Mouse (Mus musculus) ES-E14 (cell line): ENCODE results near the gene Nrg4. TPM values are rescaled to one million over a fixed set of nuclear protein-coding genes. Genes with fewer than 3 reads are reported as not detected.

Source experiments
- DNase-seq: peaks from one replicate; pipeline ENCODE4 v3.0.0-alpha.2; 2013; ENCODE audit warnings: low read depth, low spot score
- H3K27ac ChIP-seq: 2 replicates; pipeline ENCODE4 v1.5.1; 2012; ENCODE audit warnings: low read depth, mild to moderate bottlenecking, low read length, moderate library complexity, mixed read lengths; ENCODE audit not compliant: poor library complexity, insufficient read depth, severe bottlenecking
- H3K36me3 ChIP-seq: 2 replicates; pipeline ENCODE4 v1.6.1; 2012; ENCODE audit warnings: mild to moderate bottlenecking, low read length, moderate library complexity, mixed read lengths; ENCODE audit not compliant: control insufficient read depth, poor library complexity, insufficient read depth, severe bottlenecking
- H3K4me1 ChIP-seq, 2 experiments: fragments of 150-350 bp in 1 of 2; sonication (generic) in 1 of 2; 2 replicates each; pipeline ENCODE4 v1.6.1; 2012; ENCODE audit warnings: low read length in 2 of 2, mild to moderate bottlenecking in 1 of 2, mixed read lengths in 1 of 2; ENCODE audit not compliant: control insufficient read depth in 2 of 2, insufficient read depth in 2 of 2, poor library complexity in 1 of 2
- H3K4me3 ChIP-seq, 2 experiments: fragments of 150-350 bp in 1 of 2; sonication (generic) in 1 of 2; 2 replicates each; pipeline ENCODE4 v1.5.1; 2012; ENCODE audit warnings: low read length in 2 of 2, low read depth in 1 of 2, mild to moderate bottlenecking in 1 of 2, mixed read lengths in 1 of 2; ENCODE audit not compliant: insufficient read depth in 1 of 2, poor library complexity in 1 of 2, severe bottlenecking in 1 of 2
- H3K9ac ChIP-seq: 2 replicates; pipeline ENCODE4 v1.6.1; 2012; ENCODE audit warnings: low read depth, mild to moderate bottlenecking, low read length, mixed read lengths; ENCODE audit not compliant: poor library complexity, insufficient read depth, severe bottlenecking
- H3K9me3 ChIP-seq: fragments of 150-350 bp; sonication (generic); 2 replicates; pipeline ENCODE4 v1.6.1; 2012; ENCODE audit warnings: low read depth, mild to moderate bottlenecking, low read length; ENCODE audit not compliant: control insufficient read depth, insufficient read depth
- CHD2 ChIP-seq: IDR thresholded peaks from 2 replicates; pipeline ENCODE4 v1.6.1; 2014; ENCODE audit warnings: mild to moderate bottlenecking, low read depth, low read length, inconsistent platforms
- HCFC1 ChIP-seq: IDR thresholded peaks from 2 replicates; pipeline ENCODE4 v1.6.1; 2012; ENCODE audit warnings: low read length, inconsistent platforms, borderline replicate concordance; ENCODE audit not compliant: insufficient read depth
- MAFK ChIP-seq: IDR thresholded peaks from 2 replicates; pipeline ENCODE4 v1.6.1; 2014; ENCODE audit warnings: mild to moderate bottlenecking, low read depth, low read length, inconsistent platforms; ENCODE audit not compliant: insufficient read depth
- ZC3H11A ChIP-seq: IDR thresholded peaks from 2 replicates; pipeline ENCODE4 v1.6.1; 2012; ENCODE audit warnings: low read depth, mild to moderate bottlenecking, inconsistent platforms, low read length, borderline replicate concordance
- ZNF384 ChIP-seq: IDR thresholded peaks from 2 replicates; pipeline ENCODE4 v1.6.1; 2012; ENCODE audit warnings: low read depth, low read length, inconsistent platforms
- in situ Hi-C, 2 experiments: fragments of 600-800 bp; cut with MboI; formaldehyde crosslinking; loops; one replicate each; pipeline ENCODE4 v1.15.1; 2025; ENCODE audit warnings: low sequenced_read_pairs in 2 of 2, inconsistent platforms in 1 of 2; ENCODE audit not compliant: unreplicated experiment in 2 of 2
- total RNA-seq: library from RNA; depleted of rRNA; stranded (reverse); fragments of 300-350 nt; gene quantifications from 2 replicates; pipeline ENCODE4 v1.2.3, GENCODE M21; 2012

Nrg4 gene
- total RNA-seq, 1 experiment: 5.8 TPM

DNA sequence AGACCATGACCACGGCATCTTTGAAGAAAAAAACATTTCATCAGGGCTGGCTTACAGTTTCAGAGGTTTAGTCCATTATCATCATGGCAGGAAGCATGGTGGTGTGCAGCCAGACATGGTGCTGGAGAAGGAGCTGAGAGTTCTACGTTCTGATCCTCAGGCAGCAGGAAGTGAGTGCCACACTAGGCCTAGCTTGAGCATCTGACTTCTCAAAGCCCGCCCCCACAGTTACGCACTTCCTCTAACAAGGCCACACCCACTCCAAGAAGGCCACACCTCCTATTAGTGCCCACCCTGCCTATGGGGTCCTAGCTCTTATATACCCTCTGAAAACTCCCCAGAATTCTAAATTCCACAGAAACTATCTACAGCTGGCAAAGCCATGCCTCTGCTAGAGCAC, 34.7 kb downstream of the Nrg4 start:
- H3K27ac ChIP-seq: no peak overlapping the region
- TF ChIP-seq HCFC1: no peak
- no peak for TF ChIP-seq ZC3H11A
- TF ChIP-seq MAFK: no peak
- no peak for TF ChIP-seq ZNF384
- TF ChIP-seq CHD2: no peak
- peak overlapping the region; percentile 34 to 56 for H3K4me3 ChIP-seq
- H3K36me3 ChIP-seq: no peaks in the 10 kb centered on the region
- H3K4me1 ChIP-seq: 0 out of 4 replicates have a peak, but pooled peaks cover 0 to 2% of the 10 kb centered on the region in 2 experiments
- H3K9me3 ChIP-seq: no peaks in the 10 kb centered on the region
- H3K9ac ChIP-seq: no peak overlapping the region
- in situ Hi-C loops: no loop called here
- no peak for DNase-seq

DNA sequence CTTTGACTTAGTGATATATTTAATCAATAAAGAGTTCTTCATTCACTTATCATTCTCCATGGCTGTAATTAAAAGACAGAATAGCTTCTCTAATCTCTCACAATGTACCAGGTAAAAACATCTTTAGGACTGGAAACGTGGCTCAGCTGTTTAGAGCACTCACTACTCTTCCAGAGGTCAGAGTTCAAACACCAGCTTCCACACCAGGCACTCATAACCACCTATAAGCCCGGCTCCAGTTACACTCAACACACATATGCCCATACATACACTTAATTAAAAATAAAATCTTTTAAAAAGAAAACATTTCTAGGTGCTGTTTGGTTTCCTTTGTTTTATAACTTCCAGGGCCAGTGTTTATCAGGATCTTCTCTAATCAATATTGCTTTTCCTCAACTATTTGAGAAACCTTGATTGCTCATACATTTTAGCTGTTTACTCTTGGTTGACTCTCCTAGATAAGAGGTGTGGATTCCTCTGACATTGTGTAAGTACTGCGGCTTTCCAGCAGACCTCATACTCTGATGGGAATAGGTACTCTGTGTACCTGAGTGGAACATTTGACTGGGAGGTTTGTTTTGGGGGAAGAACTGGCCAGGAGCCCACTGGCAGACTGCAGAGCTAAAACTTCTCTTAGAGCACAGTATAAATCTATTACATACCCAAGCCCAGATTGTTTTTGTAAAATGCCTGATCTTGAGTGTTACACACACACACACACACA, 37.0 kb downstream of the Nrg4 start:
- Histone ChIP-seq H3K4me3 (no peak overlapping the region), H3K36me3 (no peaks in the 10 kb centered on the region), H3K9ac (no peak overlapping the region), H3K9me3 (no peaks in the 10 kb centered on the region), H3K4me1 (0 out of 4 replicates have a peak, but pooled peaks cover 0 to 2% of the 10 kb centered on the region in 2 experiments), H3K27ac (no peak overlapping the region)
- in situ Hi-C loops: no loop called here
- no peak for DNase-seq
- no peak for TF ChIP-seq ZC3H11A
- TF ChIP-seq HCFC1: no peak
- no peak for TF ChIP-seq CHD2
- TF ChIP-seq ZNF384: no peak
- TF ChIP-seq MAFK: no peak

DNA sequence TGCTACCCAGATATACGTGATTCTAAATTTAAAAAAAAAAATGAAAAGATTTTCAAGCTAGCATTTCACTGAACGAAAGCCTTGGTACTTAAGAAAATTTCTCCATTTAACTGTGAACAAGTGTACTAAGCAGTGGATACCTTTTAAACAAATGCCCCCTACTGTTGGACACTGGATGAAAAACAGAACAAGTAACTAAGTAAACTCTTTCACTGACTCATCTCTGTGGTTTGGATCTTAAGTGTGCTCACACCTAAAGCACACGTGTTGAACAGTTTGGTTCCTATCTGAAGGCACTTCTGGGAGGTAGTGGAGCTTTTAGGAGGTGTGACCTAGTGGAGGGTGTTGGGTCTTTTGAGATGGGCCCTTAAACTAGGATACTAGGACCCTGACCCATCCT, 41.4 kb downstream of the Nrg4 start:
- H3K4me1 ChIP-seq: 0 out of 4 replicates have a peak, but pooled peaks cover 0 to 2% of the 10 kb centered on the region in 2 experiments
- TF ChIP-seq ZNF384 (no peak), CHD2 (no peak)
- no peak overlapping the region for H3K9ac ChIP-seq
- in situ Hi-C loops: no loop called here
- H3K9me3 ChIP-seq: no peaks in the 10 kb centered on the region
- DNase-seq: no peak
- no peak overlapping the region for H3K27ac ChIP-seq
- H3K36me3 ChIP-seq: no peaks in the 10 kb centered on the region
- no peak overlapping the region for H3K4me3 ChIP-seq

DNA sequence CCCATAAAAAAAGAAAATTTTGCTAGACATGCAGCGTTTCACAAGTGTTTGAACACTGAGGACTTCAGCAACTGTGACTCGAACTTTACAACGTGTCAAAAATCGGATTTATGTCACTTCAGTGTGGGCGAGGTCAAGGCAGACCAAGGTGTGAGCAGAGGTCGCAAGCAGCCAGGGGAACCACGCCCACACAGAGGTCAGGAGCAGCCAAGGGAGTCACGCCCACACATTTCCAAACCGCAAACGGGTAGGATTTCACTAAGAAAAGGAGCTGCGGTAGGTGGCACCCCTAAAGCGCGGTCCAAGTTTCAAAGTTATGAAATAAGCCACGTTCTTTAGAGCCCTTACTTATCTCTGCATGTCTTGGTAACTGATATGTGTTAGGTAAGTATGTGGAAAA, 43.1 kb downstream of the Nrg4 start:
- no peak overlapping the region for H3K27ac ChIP-seq
- H3K36me3 ChIP-seq: no peaks in the 10 kb centered on the region
- DNase-seq: peak; percentile 43
- no peak for TF ChIP-seq ZC3H11A
- no peak for TF ChIP-seq MAFK
- TF ChIP-seq CHD2: no peak
- TF ChIP-seq ZNF384: no peak
- TF ChIP-seq HCFC1: no peak
- H3K4me1 ChIP-seq: 0 out of 4 replicates have a peak, but pooled peaks cover 0 to 2% of the 10 kb centered on the region in 2 experiments
- no peak overlapping the region for H3K4me3 ChIP-seq
- H3K9me3 ChIP-seq: no peaks in the 10 kb centered on the region
- in situ Hi-C loops: no loop called here
- no peak overlapping the region for H3K9ac ChIP-seq
